Mouse (Mus musculus): ENCODE results near the gene Syt16. TPM values are rescaled to one million over a fixed set of nuclear protein-coding genes. Genes with fewer than 3 reads are reported as not detected.

Gene Syt16
- polyA plus RNA-seq, 1 experiment = 0.01 TPM

GRCm38 (mm10) chr12:74173902-74174301 is 176.4 kb downstream of the Syt16 start:
- TF ChIP-seq CTCF (IDR thresholded peaks at IDR 0.05; ENCODE audit: control insufficient read depth, insufficient read depth, insufficient read length) = no peak
- TF ChIP-seq MAX (IDR thresholded peaks at IDR 0.05) = no peak
- TF ChIP-seq MYOG (IDR thresholded peaks at IDR 0.05; ENCODE audit: control insufficient read depth, extremely low read depth, insufficient read length) = no peak
- no peak for TF ChIP-seq MYOD1 (IDR thresholded peaks at IDR 0.05; ENCODE audit: control insufficient read depth, insufficient read length, low read depth)
- no peak for TF ChIP-seq USF1 (IDR thresholded peaks at IDR 0.05; ENCODE audit: low read depth)
- no peak for TF ChIP-seq FOSL1 (IDR thresholded peaks at IDR 0.05; ENCODE audit: insufficient read depth, low read length, poor library complexity, severe bottlenecking)
- no peak for TF ChIP-seq CEBPB (IDR thresholded peaks at IDR 0.05; ENCODE audit: low read depth)
- H3K27me3 ChIP-seq (ENCODE audit: control insufficient read depth, insufficient read depth, insufficient read length) = no peaks in the 10 kb centered on the region
- no peaks in the 10 kb centered on the region for H3K36me3 ChIP-seq (ENCODE audit: control insufficient read depth, insufficient read depth)
- no peak overlapping the region for H3ac ChIP-seq (ENCODE audit: control insufficient read depth, insufficient read length, low read depth)
- H3K4me3 ChIP-seq (ENCODE audit: insufficient read depth, poor library complexity, severe bottlenecking) = no peak overlapping the region
- no peaks in the 10 kb centered on the region for H3K79me3 ChIP-seq (ENCODE audit: low read depth)
- no peaks in the 10 kb centered on the region for H3K79me2 ChIP-seq (ENCODE audit: control insufficient read depth, insufficient read depth)

- Histone ChIP-seq H3K27me3 (ENCODE audit: control insufficient read depth, insufficient read depth, insufficient read length) (no peaks in the 10 kb centered on the region), H3K79me3 (ENCODE audit: low read depth) (no peaks in the 10 kb centered on the region), H3K79me2 (ENCODE audit: control insufficient read depth, insufficient read depth) (no peaks in the 10 kb centered on the region), H3ac (ENCODE audit: control insufficient read depth, insufficient read length, low read depth) (no peak overlapping the region), H3K36me3 (ENCODE audit: control insufficient read depth, insufficient read depth) (no peaks in the 10 kb centered on the region), H3K4me3 (ENCODE audit: insufficient read depth, poor library complexity, severe bottlenecking) (no peak overlapping the region)
- TF ChIP-seq MYOD1 (IDR thresholded peaks at IDR 0.05; ENCODE audit: control insufficient read depth, insufficient read length, low read depth) (no peak), CEBPB (IDR thresholded peaks at IDR 0.05; ENCODE audit: low read depth) (no peak), FOSL1 (IDR thresholded peaks at IDR 0.05; ENCODE audit: insufficient read depth, low read length, poor library complexity, severe bottlenecking) (no peak), MYOG (IDR thresholded peaks at IDR 0.05; ENCODE audit: control insufficient read depth, extremely low read depth, insufficient read length) (no peak), CTCF (IDR thresholded peaks at IDR 0.05; ENCODE audit: control insufficient read depth, insufficient read depth, insufficient read length) (no peak), USF1 (IDR thresholded peaks at IDR 0.05; ENCODE audit: low read depth) (no peak), MAX (IDR thresholded peaks at IDR 0.05) (no peak)
Observed at GRCm38 (mm10) chr12:74184596-74184995, 187.1 kb downstream of the Syt16 start.

GRCm38 (mm10) chr12:74188243-74188785 is 190.9 kb downstream of the Syt16 start:
- Histone ChIP-seq H3K79me2 (ENCODE audit: control insufficient read depth, insufficient read depth) (no peaks in the 10 kb centered on the region), H3K27me3 (ENCODE audit: control insufficient read depth, insufficient read depth, insufficient read length) (no peaks in the 10 kb centered on the region), H3K36me3 (ENCODE audit: control insufficient read depth, insufficient read depth) (no peaks in the 10 kb centered on the region), H3ac (ENCODE audit: control insufficient read depth, insufficient read length, low read depth) (no peak overlapping the region), H3K4me3 (ENCODE audit: insufficient read depth, poor library complexity, severe bottlenecking) (no peak overlapping the region), H3K79me3 (ENCODE audit: low read depth) (no peaks in the 10 kb centered on the region)
- no peak for TF ChIP-seq MYOD1 (IDR thresholded peaks at IDR 0.05; ENCODE audit: control insufficient read depth, insufficient read length, low read depth)
- no peak for TF ChIP-seq CTCF (IDR thresholded peaks at IDR 0.05; ENCODE audit: control insufficient read depth, insufficient read depth, insufficient read length)
- no peak for TF ChIP-seq MYOG (IDR thresholded peaks at IDR 0.05; ENCODE audit: control insufficient read depth, extremely low read depth, insufficient read length)
- TF ChIP-seq CEBPB (IDR thresholded peaks at IDR 0.05; ENCODE audit: low read depth) = no peak
- TF ChIP-seq MAX (IDR thresholded peaks at IDR 0.05) = no peak
- TF ChIP-seq FOSL1 (IDR thresholded peaks at IDR 0.05; ENCODE audit: insufficient read depth, low read length, poor library complexity, severe bottlenecking) = no peak
- no peak for TF ChIP-seq USF1 (IDR thresholded peaks at IDR 0.05; ENCODE audit: low read depth)

GRCm38 (mm10) chr12:74188815-74189214 is 191.4 kb downstream of the Syt16 start:
- no peak overlapping the region for H3ac ChIP-seq (ENCODE audit: control insufficient read depth, insufficient read length, low read depth)
- H3K36me3 ChIP-seq (ENCODE audit: control insufficient read depth, insufficient read depth) = no peaks in the 10 kb centered on the region
- H3K27me3 ChIP-seq (ENCODE audit: control insufficient read depth, insufficient read depth, insufficient read length) = no peaks in the 10 kb centered on the region
- TF ChIP-seq MAX (IDR thresholded peaks at IDR 0.05) (no peak), FOSL1 (IDR thresholded peaks at IDR 0.05; ENCODE audit: insufficient read depth, low read length, poor library complexity, severe bottlenecking) (no peak), CTCF (IDR thresholded peaks at IDR 0.05; ENCODE audit: control insufficient read depth, insufficient read depth, insufficient read length) (no peak), MYOD1 (IDR thresholded peaks at IDR 0.05; ENCODE audit: control insufficient read depth, insufficient read length, low read depth) (no peak), MYOG (IDR thresholded peaks at IDR 0.05; ENCODE audit: control insufficient read depth, extremely low read depth, insufficient read length) (no peak), USF1 (IDR thresholded peaks at IDR 0.05; ENCODE audit: low read depth) (no peak), CEBPB (IDR thresholded peaks at IDR 0.05; ENCODE audit: low read depth) (no peak)
- H3K4me3 ChIP-seq (ENCODE audit: insufficient read depth, poor library complexity, severe bottlenecking) = no peak overlapping the region
- H3K79me3 ChIP-seq (ENCODE audit: low read depth) = no peaks in the 10 kb centered on the region
- no peaks in the 10 kb centered on the region for H3K79me2 ChIP-seq (ENCODE audit: control insufficient read depth, insufficient read depth)

GRCm38 (mm10) chr12:74189840-74190239 is 192.4 kb downstream of the Syt16 start:
- H3K79me3 ChIP-seq (ENCODE audit: low read depth) = no peaks in the 10 kb centered on the region
- no peak overlapping the region for H3K4me3 ChIP-seq (ENCODE audit: insufficient read depth, poor library complexity, severe bottlenecking)
- no peaks in the 10 kb centered on the region for H3K36me3 ChIP-seq (ENCODE audit: control insufficient read depth, insufficient read depth)
- H3K79me2 ChIP-seq (ENCODE audit: control insufficient read depth, insufficient read depth) = no peaks in the 10 kb centered on the region
- no peak overlapping the region for H3ac ChIP-seq (ENCODE audit: control insufficient read depth, insufficient read length, low read depth)
- TF ChIP-seq FOSL1 (IDR thresholded peaks at IDR 0.05; ENCODE audit: insufficient read depth, low read length, poor library complexity, severe bottlenecking) (no peak), CTCF (IDR thresholded peaks at IDR 0.05; ENCODE audit: control insufficient read depth, insufficient read depth, insufficient read length) (no peak), USF1 (IDR thresholded peaks at IDR 0.05; ENCODE audit: low read depth) (no peak), CEBPB (IDR thresholded peaks at IDR 0.05; ENCODE audit: low read depth) (no peak), MAX (IDR thresholded peaks at IDR 0.05) (no peak), MYOD1 (IDR thresholded peaks at IDR 0.05; ENCODE audit: control insufficient read depth, insufficient read length, low read depth) (peak; percentile 75)
- H3K27me3 ChIP-seq (ENCODE audit: control insufficient read depth, insufficient read depth, insufficient read length) = no peaks in the 10 kb centered on the region
